Mouse (Mus musculus) 3134 (cell line): Measurements from ENCODE around the gene Cib4.

ENCODE experiments used
- DNase-seq: peaks from one replicate; pipeline ENCODE4 v3.0.0-alpha.2; 2011; ENCODE audit warnings: low spot score; ENCODE audit not compliant: insufficient read length; ENCODE audit errors: extremely low read depth

The Cib4 gene

GRCm38 (mm10) chr5:30444327-30444895 lies 101.2 kb downstream of the Cib4 start:
- DNase-seq: no peak

- DNase-seq: no peak
These were observed 103.4 kb downstream of the Cib4 start for GRCm38 (mm10) chr5:30442196-30442595.

GRCm38 (mm10) chr5:30440308-30440906 lies 105.2 kb downstream of the Cib4 start:
- DNase-seq: no peak

GRCm38 (mm10) chr5:30438931-30439330 lies 106.7 kb downstream of the Cib4 start:
- no peak for DNase-seq
